Mouse (Mus musculus) regulatory T cell (primary cell): Measurements from ENCODE around the gene Olfr1506.
"Not testable (repeated sequence)": the region's sequence is repeated elsewhere in the genome, so short reads cannot be mapped to it uniquely, and the experiment has no call there.

Experiments
- in situ Hi-C: fragments of 300-600 bp; cut with MboI, MseI; formaldehyde crosslinking; loops from one replicate; pipeline ENCODE4 v1.15.1; 2025; ENCODE audit warnings: high pct_unique_total_duplicates

Gene Olfr1506

DNA sequence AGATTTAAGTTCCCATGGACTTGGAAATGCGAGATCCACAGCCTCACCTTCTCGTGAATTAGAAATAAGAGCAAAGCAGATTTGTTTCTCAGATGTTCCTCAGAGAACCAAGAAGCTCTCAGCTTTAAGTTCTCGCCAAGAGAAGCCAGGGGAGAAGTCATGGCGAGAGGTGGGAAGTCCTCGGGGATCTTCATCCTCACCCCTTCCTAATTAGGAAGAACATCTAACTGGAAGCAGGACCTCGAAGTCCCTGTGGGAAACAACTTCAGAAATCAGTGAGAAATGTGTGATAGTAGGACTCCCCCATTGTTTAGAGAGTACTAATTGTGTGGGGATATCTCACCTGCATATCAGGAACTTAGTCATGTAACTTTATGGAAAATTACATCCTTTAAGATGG is at the start of gene Olfr1506:
TSS of gene Olfr1506 (minus strand) at position 101 of the 400 bp plus-strand sequence.
- in situ Hi-C loops: not testable (repeated sequence)

DNA sequence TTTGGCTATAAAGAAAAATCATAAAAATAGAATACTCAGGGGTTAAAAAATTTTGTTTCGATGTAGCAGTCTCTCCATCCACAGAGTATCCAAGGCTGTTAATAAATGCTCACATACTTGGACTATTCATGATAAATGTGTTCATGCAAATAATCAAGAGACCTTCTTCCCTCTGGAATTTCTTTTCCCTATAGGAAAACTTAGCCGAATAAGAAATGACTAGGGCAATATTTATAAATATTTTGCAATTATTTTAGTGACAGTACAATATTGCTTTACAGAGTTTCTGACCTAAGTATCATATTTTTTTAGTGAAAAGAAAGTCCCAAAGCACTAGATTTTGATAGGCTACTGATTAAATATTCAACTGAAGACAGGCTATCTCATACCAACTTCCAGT is 46.6 kb upstream of the Olfr1506 start, which contains the start of gene Olfr1271:
TSS of gene Olfr1271 (minus strand) at position 101 of the 400 bp plus-strand sequence.
- in situ Hi-C loops: no loop called here

DNA sequence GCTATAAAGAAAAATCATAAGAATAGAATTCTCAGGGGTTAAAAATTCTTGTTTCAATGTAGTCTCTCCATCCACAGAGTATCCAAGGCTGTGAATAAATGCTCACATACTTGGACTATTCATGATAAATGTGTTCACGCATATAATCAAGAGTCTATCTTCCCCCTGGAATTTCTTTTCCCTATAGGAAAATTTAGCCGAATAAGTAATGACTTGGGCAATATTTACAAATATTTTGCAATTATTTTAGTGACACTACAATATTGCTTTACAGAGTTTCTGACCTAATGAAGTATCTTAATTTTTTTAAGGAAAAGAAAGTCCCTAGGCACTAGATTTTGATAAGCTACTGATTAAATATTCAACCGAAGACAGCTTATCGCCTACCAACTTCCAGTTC is 33.2 kb upstream of the Olfr1506 start, which contains the start of gene Olfr142:
TSS of gene Olfr142 (minus strand) at position 101 of the 400 bp plus-strand sequence.
- in situ Hi-C loops: no loop called here

DNA sequence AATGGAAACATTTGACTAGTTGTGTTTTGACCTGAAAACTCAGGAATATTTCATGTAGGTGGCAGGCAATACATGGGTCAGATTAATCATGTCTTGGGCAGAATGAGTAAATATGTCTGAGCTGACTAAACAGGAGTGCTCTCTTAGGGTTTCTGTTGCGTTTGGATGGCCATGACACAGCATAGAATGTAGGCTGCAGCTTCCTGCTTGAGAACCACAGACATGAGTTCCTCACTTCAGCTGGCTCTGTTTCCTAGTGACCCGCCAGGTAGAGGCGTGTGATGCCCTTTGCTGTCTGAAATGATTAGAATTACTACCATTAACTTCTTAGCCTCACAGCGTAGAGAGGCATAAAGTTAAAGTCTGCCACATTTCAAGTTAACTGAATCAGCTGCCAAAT is 24.7 kb downstream of the Olfr1506 start:
- in situ Hi-C loops: loop anchor here (5.0 kb wide), 1 partner anchor 223 kb away; no protein-coding TSS in a partner anchor

DNA sequence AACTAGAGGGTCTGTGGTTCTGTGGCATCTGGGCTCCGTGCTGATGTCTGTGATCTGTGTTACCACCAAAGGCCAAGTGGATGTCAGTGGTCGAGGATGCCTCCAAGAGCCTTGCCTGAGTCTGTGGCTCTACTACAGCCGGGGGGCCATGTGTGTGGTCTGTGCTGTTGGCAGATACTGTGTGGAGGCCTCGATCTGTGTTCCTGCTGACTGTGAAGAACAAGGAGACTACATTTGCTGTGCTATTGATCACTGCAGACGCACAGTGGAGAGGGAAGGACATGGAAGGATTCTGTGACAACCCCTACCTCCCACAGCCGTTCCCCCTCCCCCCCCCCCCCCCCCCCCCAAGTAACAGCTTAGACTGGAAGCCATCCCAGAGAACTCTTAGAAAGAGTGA is 29.0 kb downstream of the Olfr1506 start:
- in situ Hi-C loops: not testable (repeated sequence)

DNA sequence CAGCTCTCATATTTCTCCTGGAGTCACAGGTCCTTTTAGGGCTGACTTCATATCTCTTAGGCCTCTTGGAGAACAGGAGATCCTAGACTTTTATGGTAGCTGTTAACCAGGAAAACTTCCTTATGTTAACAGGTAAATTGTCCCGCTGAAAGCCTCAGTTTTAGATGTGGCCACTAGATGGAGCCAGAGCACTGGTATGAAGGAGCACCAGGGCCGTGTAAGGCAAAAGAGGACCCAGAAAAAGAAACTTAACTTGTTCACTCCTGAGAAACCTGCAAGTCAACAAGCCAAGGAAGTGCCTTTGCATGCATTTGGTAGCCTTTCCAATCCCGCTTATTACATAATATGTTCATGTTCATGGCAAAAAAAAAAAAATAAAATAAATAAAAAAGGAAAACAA is 29.5 kb downstream of the Olfr1506 start:
- in situ Hi-C loops: not testable (repeated sequence)

DNA sequence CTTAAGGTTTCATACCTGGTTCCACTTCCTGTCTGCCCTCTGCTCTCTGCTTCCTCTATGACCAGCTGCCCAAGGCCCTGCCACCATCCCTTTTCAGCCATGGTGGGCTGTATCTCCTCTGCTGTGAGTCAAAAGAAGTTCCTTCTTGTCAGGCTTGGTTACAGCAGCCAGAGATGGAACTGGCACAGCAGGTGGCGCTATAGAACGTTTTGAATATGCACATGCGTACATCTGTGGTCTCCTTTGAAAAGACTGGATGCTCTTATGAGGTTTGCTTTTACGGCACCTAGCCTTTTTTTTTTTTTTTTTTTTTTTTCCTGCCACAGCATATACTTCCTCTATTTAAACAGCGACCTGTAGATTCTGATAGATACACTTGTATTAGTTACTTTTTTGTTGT is 37.2 kb downstream of the Olfr1506 start:
- in situ Hi-C loops: loop anchor here (5.0 kb wide), 1 partner anchor 250 kb away; no protein-coding TSS in a partner anchor

DNA sequence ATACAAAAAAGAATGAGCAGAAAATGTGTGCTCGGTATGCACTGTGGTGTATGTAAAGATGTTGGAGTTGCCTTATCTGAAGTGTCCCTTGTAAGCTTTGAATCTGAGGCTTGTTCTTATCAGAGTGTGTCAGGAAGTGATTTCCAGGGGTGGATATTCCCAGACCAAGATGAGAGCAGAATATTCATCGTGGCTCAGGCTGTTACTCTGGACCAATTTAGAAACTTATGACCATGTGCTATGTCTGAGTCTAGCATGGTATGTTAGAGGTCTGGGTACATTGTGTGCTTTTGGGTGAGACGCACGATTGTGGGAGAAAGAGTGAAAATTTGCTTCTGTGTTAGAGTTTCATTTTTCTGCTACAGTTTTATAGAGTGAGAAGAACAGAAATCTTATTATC is 38.2 kb downstream of the Olfr1506 start:
- in situ Hi-C loops: loop anchor here (5.0 kb wide), 1 partner anchor 251 kb away; no protein-coding TSS in a partner anchor
